Mouse (Mus musculus): ENCODE data around the gene Gpr157.

Gpr157 gene

GRCm38 (mm10) chr4:150146286-150146685 lies 59.1 kb downstream of the Gpr157 start:
- DNase-seq (ENCODE audit: low spot score in 2 of 2) = no peak

DNA sequence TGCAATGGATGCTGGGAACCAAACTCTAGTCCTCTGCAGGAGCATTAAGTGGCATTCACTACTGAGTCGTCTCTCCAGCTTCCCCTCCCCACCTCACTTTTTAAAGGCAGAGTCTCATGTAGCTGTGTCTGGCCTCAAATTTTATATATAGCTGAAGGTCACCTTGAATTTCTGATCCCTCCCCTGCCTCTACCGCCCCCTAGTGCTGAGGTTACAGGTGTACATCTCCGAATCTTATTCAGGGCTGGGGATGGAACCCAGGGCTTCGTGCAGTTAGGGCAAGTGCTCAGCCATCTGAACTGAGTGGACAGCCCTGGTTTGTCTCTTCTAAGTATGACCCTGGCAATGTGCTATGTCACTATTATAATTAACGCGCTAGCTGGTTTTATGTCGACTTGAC lies 63.9 kb downstream of the Gpr157 start:
- no peak for DNase-seq (ENCODE audit: low spot score in 2 of 2)

DNA sequence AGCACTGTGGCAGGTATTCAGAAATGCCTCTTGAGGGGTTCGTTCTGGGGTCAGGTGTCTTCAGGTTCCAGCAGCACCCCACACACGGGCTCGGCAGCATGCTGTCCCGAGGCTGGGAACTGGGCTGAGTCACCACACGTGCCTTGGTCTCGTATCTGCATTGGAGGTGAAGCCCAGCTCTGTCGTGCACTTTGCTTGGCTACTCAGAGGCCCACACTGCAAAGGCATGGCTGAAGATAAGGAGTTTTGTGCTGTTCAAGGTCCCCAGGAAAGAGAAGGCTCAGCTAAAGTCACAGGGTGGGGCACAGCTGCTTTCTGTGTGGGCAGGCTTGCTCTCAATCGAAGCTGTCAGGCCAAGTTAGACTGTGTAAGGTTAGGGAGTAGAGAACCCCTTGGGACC lies 65.3 kb downstream of the Gpr157 start:
- DNase-seq (ENCODE audit: low spot score in 2 of 2) = no peak

DNA sequence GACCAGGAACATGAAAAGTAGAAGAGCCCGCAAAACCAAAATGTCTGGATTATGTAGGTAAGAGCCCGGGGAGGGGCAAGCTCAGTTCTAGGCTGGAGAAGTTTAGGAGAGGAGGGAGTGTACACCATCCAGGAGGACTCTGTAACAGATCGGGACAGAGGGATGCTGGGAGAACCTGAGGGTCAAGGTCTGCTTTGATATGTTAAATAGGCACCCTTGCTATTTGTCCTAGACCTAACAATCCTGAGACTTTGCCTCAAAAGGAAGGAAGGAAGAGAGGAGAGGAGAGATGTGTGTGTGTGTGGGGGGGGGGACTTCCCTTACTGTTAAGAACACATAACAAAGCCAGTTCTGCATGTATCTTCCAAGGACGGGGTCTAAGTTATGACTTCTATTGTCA lies 68.1 kb downstream of the Gpr157 start:
- DNase-seq (ENCODE audit: low spot score in 2 of 2) = no peak

All from cerebellum, postnatal 4 days (tissue).